Mouse (Mus musculus) gastrocnemius, postnatal 36 days (tissue): ENCODE measurements around the gene Gatad1. TPM values are rescaled to one million over a fixed set of nuclear protein-coding genes. Genes with fewer than 3 reads are reported as not detected.

Experiments used
- microRNA-seq, 2 experiments: library from miRNA; unstranded; fragments of <30 nt; microRNA quantifications; one replicate each; pipeline ENCODE4 v1.2.0; 2021
- total RNA-seq, 2 experiments: library from RNA; stranded (reverse); gene quantifications; 2 replicates each; pipeline ENCODE4 v1.2.3; 2021

Gatad1 gene
- total RNA-seq, 2 experiments from 2014 or later, result 69.2 to 87.0 TPM

Small RNA genes lying within 50 kb of the gene (microRNA-seq; reads per million reads assigned to microRNA genes)
- 0 reads per million in 2 experiments for gene Gm22926
- 0 reads per million in 2 experiments for gene Gm26238

Other genes starting within 250 kb of the Gatad1 start
- gene Fam133b, start 113.4 kb downstream of the Gatad1 start, total RNA-seq, result 10 to 100 TPM; 11.6 to 14.9 TPM
- 1 to 10 TPM; 3.9 to 5.5 TPM for gene 1700109H08Rik, start 85.6 kb downstream of the Gatad1 start, total RNA-seq
- gene Pex1, start 61.1 kb downstream of the Gatad1 start, total RNA-seq, result 1 to 10 TPM; 6.9 to 7.3 TPM
- 1 to 10 TPM; 4.7 to 5.7 TPM for gene Rbm48, start 60.6 kb downstream of the Gatad1 start, total RNA-seq
- gene Tmbim7, start 6.0 kb downstream of the Gatad1 start, total RNA-seq, result not detected
- 10 to 100 TPM; 14.6 to 15.2 TPM for gene Ankib1, start 145.7 kb upstream of the Gatad1 start, total RNA-seq
- 10 to 100 TPM; 13.7 to 14.5 TPM for gene Krit1, start 146.0 kb upstream of the Gatad1 start, total RNA-seq
- under 1 TPM in 1 of 2 experiments, not detected in 1; 0.10 TPM for gene Lrrd1, start 188.0 kb upstream of the Gatad1 start, total RNA-seq
- gene Mterf1a, start 236.7 kb upstream of the Gatad1 start, total RNA-seq, result 1 to 10 TPM; 1.1 to 1.5 TPM